Mouse (Mus musculus): ENCODE data around the gene Palm.

Palm gene

DNA sequence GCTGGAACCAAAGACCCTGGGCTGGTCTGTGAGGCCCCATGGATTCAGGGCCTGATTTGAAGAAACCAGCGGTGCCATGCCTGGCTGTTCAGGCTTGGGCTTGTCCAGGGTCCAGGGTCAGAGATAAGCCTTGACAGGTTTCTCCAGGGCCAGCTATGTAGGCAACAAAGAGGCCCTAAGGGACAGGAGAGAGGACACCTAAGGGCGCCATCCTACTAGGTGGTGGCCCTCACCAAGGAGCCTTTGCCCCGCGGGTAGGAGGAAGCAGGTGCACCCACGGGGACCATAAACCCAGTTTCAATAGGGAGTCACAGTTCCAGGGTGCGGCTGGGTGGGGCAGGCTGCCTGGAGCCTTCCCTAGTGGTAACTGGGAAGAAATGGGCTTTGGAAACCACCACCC, 29.6 kb downstream of the Palm start:
- no peak for DNase-seq (ENCODE audit: low spot score in 2 of 2)

DNA sequence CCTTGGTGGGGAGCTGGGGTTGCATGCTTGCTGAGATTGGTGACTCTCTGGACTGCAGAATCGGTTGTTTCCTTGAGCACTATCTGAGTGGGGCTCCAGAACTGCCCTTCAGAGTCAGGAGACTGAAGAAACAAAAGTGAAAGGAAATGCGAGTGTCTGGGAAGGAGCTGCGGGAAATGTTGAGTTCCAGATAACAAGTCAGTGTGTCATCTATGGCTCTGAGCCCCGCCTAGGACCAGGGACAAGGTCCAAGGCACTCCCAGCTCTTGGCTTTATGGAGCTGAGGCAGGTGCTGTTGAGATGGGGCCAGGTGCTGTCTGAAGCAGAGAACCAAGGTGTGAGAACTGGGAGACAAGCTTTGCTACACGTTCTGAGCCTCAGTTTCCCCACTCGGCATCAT, 31.0 kb downstream of the Palm start:
- no peak for DNase-seq (ENCODE audit: low spot score in 2 of 2)

GRCm38 (mm10) chr10:79831583-79831982, 38.2 kb downstream of the Palm start:
- no peak for DNase-seq (ENCODE audit: low spot score in 2 of 2)

DNA sequence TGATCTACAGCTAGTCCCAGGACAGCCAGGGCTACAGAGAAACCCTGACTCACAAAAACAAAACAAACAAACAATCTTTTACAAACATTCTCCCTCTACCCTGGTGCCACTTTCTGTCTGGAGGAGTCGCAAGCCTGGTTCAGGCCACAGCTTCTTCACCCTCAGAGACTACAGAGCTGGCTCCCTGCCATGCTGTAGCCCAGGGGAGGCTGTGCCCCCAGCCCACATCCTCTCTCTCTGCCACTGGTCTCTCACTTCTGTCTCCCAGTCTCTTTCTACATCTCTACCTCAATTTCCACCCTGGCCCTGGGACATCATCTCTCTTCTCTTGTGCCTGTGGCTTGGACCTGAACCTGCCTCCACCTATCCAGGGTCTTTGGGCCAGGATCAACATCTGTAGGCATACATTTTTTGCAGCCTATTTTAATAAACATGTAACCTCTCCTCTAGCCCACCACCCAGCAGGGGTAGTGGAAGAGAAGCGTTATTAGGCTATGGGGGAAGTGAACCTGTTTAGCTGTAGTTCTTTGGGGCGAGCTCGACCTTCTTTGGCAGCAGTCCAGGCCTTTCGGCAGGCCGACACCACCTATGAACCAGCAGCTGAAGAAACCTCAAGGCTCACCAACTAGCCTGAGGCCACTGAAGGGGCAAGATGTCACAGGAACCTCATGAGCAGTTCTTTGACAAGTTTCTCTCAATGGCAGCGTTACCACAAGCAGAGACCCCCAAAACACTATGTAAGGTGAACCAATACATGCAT, 38.8 kb downstream of the Palm start:
- DNase-seq (ENCODE audit: low spot score in 2 of 2) = no peak

- DNase-seq (ENCODE audit: low spot score in 2 of 2) = no peak
Observed at GRCm38 (mm10) chr10:79832786-79833181, 39.4 kb downstream of the Palm start.

GRCm38 (mm10) chr10:79834769-79835398, 41.5 kb downstream of the Palm start:
- DNase-seq (ENCODE audit: low spot score in 2 of 2) = peak; percentile 66 to 76

- DNase-seq (ENCODE audit: low spot score in 2 of 2) = no peak
Observed at GRCm38 (mm10) chr10:79836918-79837317, 43.5 kb downstream of the Palm start.

GRCm38 (mm10) chr10:79838151-79838550, 44.8 kb downstream of the Palm start:
- DNase-seq (ENCODE audit: low spot score in 2 of 2) = no peak

GRCm38 (mm10) chr10:79840091-79840490, 46.7 kb downstream of the Palm start:
- no peak for DNase-seq (ENCODE audit: low spot score in 2 of 2)

GRCm38 (mm10) chr10:79840644-79841551, 47.5 kb downstream of the Palm start:
- DNase-seq (ENCODE audit: low spot score in 2 of 2) = peak in 1 of 2 experiments; percentile 62

GRCm38 (mm10) chr10:79842322-79842721, 49.0 kb downstream of the Palm start:
- no peak for DNase-seq (ENCODE audit: low spot score in 2 of 2)

DNA sequence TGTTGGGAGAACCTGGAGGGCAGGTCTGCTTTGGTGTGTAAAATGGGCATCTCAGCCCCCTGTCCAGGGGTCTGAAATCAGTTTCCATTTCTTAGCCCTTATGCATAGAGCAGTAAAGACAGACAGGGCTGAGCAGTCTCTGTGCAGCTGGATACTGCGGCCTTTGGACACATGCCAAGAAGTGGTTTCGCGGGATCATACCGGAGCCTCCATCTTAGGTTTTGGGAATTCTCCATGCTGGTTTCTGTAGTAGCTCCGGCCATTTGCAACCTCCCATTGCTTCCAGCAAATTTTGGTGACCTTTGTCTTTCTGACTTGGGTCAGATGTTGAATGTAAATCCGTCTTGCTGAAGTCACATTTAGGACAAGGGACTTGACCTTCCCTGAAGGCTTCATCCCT, 50.1 kb downstream of the Palm start:
- DNase-seq (ENCODE audit: low spot score in 2 of 2) = no peak

GRCm38 (mm10) chr10:79846553-79846952, 53.2 kb downstream of the Palm start:
- DNase-seq (ENCODE audit: low spot score in 2 of 2) = no peak

DNA sequence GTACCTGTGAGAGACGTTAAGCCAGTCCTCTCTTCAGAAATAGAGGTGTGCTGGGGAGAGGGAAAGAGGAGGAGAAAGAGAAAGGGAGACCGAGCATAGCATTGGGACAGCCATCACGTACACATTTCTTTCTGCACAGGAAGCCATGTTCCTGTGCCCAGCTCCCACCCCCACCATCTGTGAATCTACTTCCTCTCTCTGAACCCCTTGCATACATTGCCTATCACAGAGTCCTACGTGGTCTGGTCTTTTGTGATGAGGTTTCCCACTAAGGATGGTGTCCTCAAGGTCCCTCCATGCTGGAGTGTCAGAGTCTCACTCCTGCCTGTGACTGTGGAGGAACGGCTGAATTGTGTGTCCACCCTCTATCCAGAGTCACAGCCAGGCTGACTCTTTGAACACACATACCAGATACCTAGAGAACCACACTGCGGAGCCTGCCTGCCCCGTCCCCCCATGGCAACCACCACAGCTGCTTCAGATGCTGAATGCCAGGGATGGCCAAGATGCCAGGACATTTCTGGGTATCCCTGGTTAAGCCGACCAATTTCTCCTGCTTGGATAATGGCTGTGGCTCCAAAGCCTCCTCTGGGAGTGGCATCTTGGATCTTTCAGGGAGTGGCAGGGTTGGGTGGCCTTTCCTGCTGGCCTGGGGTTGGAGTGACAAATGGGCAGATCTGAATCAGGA, 56.7 kb downstream of the Palm start:
- no peak for DNase-seq (ENCODE audit: low spot score in 2 of 2)

- DNase-seq (ENCODE audit: low spot score in 2 of 2) = no peak
Observed at GRCm38 (mm10) chr10:79851653-79852052, 58.3 kb downstream of the Palm start.

DNA sequence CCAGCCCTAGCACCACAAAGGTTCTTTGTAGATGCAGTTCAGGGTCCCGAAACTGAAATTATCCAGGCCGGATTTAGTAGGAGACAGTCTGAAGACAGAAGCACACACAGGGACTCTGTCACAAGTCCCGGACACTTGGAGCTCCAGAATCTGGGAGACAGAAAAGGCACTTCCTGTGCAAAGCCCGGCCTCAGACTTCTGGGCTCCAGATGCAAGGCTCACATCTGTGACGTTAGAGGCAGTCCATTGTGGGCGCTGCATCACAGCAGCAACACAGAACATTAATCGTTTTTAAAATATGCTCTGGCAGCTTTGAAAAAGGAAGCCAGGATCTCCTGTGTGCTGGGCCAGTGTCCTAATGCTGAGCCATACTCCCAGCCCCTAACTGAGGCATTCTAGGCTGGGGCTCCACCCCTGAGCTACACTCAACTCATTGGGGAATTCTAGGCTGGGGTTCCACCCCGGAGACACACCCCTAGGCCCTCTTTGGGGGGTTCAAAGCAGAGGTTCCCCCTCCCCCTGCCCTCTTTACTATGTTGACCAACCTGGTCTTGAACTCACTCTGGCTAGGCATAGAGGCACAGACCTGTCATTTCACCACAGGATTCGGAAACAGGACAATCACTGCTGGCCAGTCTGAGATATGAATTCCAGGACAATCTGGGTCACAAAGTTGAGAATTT, 58.9 kb downstream of the Palm start:
- DNase-seq (ENCODE audit: low spot score in 2 of 2) = no peak

- DNase-seq (ENCODE audit: low spot score in 2 of 2) = peak in 1 of 2 experiments; percentile 34
Observed at GRCm38 (mm10) chr10:79852827-79853226, 59.5 kb downstream of the Palm start.

DNA sequence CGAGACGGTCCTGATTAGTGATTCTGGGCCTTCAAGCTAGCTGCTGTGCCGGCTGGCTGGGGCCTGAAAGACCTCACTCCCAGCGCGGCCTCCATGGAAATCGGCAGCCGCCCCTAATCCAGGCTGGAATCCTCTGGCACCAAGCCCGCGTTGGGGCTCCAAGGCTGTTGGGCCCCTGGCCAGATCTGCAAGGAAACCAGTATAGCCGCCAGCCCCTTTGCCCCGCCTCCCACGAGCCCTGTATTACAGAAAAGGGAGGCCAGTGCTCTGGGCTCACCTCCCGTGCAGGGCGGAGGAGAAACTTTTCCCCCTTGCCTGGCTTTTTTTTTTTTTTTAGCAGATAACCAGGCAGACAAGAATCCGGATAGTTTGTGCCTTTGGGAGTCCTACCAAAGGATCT, 60.0 kb downstream of the Palm start:
- DNase-seq (ENCODE audit: low spot score in 2 of 2) = peak; percentile 91 to 96

GRCm38 (mm10) chr10:79853860-79854795, 60.8 kb downstream of the Palm start, which contains the start of gene Ptbp1:
TSS of gene Ptbp1 (plus strand) at chr10:79854427.
- DNase-seq (ENCODE audit: low spot score in 2 of 2) = peak; percentile 98 to 99

Data from urinary bladder, postnatal 36 days (tissue).